Mouse (Mus musculus) left cerebral cortex, adult 18-20 months (tissue): ENCODE results near the gene Fxn. TPM values are rescaled to one million over a fixed set of nuclear protein-coding genes. Genes with fewer than 3 reads are reported as not detected.

Experiments
- total RNA-seq, 2 experiments: library from RNA; stranded (reverse); gene quantifications; 2 replicates each; pipeline ENCODE4 v1.2.3; 2021

Fxn gene
- total RNA-seq, 2 experiments from 2014 or later = 7.7 to 9.2 TPM

Other genes starting within 250 kb of the Fxn start
- gene Fam189a2, start 249.6 kb downstream of the Fxn start, total RNA-seq = 1 to 10 TPM; 9.1 to 9.6 TPM
- gene Tjp2, start 55.6 kb downstream of the Fxn start, total RNA-seq = 10 to 100 TPM; 16.9 to 22.2 TPM
- 10 to 100 TPM; 24.8 to 26.0 TPM for gene Fam122a, start 196.8 kb upstream of the Fxn start, total RNA-seq